Comparison of ENCODE assay signal across 9 mouse cellular contexts in genomic region chr3:149519575-149519929, GRCm38 (mm10).
DNase-seq lines count a peak whose midpoint lies in the region; ATAC-seq and TF ChIP-seq lines count a peak whose summit lies in the region.
"Had no signal": no experiment of that assay in that cellular context is flagged by ENCODE, and none has a peak within 500 bp of the region (broad histone marks: within the 10 kb centered on the region; RNA-seq: fewer than 3 reads in every experiment).

No protein-coding gene starts in this region.

- WGBS in heart, embryonic 10.5 days: 37% methylated on average over 15 of the region's 15 CpGs
- WGBS in forebrain, embryonic 16.5 days: 10% methylated on average over 15 of the region's 15 CpGs
- 31% methylated on average over 15 of the region's 15 CpGs for WGBS in liver, postnatal 0 days (ENCODE audit: insufficient replicate concordance)

- 0 out of 2 replicates have a peak overlapping the region, but pooled peaks have one; percentile 36 for H3K27ac ChIP-seq in heart, embryonic 10.5 days
- H3K27ac ChIP-seq in bone marrow macrophage, adult 2 months (ENCODE audit: insufficient read depth, low read depth, low read length): no peak overlapping the region
- H3K27ac ChIP-seq in forebrain, embryonic 16.5 days (ENCODE audit: low read length): no peak overlapping the region
- H3K27ac ChIP-seq in liver, postnatal 0 days (ENCODE audit: low read depth): no peak overlapping the region

- TF ChIP-seq EP300 in liver, postnatal 0 days (IDR thresholded peaks at IDR 0.05; ENCODE audit: low read depth): no peak

- TF ChIP-seq POLR2A in bone marrow macrophage, adult 2 months (IDR thresholded peaks at IDR 0.05; ENCODE audit: borderline replicate concordance, low read depth, low read length): no peak

- peak overlapping the region; percentile 95 for H3K4me2 ChIP-seq in forebrain, embryonic 16.5 days (ENCODE audit: low read length)
- peak overlapping the region; percentile 23 for H3K4me2 ChIP-seq in liver, postnatal 0 days (ENCODE audit: low read depth, low read length)

- no peak for TF ChIP-seq CTCF in bone marrow macrophage, adult 2 months (IDR thresholded peaks at IDR 0.05; ENCODE audit: low read depth, low read length)
- no peak for TF ChIP-seq CTCF in liver, postnatal 0 days (IDR thresholded peaks at IDR 0.05; ENCODE audit: low read depth)

- no peak for DNase-seq in heart, embryonic 10.5 days (ENCODE audit: low spot score)
- no peak for DNase-seq in heart, postnatal 4 days
- no peak for DNase-seq in liver, postnatal 0 days
- no peak for DNase-seq in T-cell, adult 2 months (ENCODE audit: low spot score)
- DNase-seq: adrenal gland, adult 2 months had no signal

- 0 out of 2 replicates have a peak, but pooled peaks have one; percentile 43 for ATAC-seq in forebrain, embryonic 16.5 days
- ATAC-seq in liver, postnatal 0 days: no peak
- ATAC-seq in erythroid progenitor cell, adult 5-6 weeks (replicated peaks; ENCODE audit: low FRiP score, poor library complexity, severe bottlenecking): no peak
- ATAC-seq in activated CD4-positive, CD25-positive, alpha-beta regulatory T cell, adult 4 months: no peak

- no peaks in the 10 kb centered on the region for H3K9me3 ChIP-seq in heart, embryonic 10.5 days
- no peaks in the 10 kb centered on the region for H3K9me3 ChIP-seq in forebrain, embryonic 16.5 days (ENCODE audit: control insufficient read depth, low read length)
- H3K9me3 ChIP-seq in liver, postnatal 0 days (ENCODE audit: low read length): no peaks in the 10 kb centered on the region

- H3K9ac ChIP-seq in forebrain, embryonic 16.5 days (replicated peaks; ENCODE audit: low read depth, low read length): peak overlapping the region; percentile 55
- no peak overlapping the region for H3K9ac ChIP-seq in liver, postnatal 0 days (replicated peaks)

- H3K4me1 ChIP-seq in heart, embryonic 10.5 days: peaks cover 7% of the 10 kb centered on the region; the same call in 1 of the 2 replicates
- no peaks in the 10 kb centered on the region for H3K4me1 ChIP-seq in bone marrow macrophage, adult 2 months (ENCODE audit: control insufficient read depth, insufficient read depth, low read length)
- H3K4me1 ChIP-seq in forebrain, embryonic 16.5 days (replicated peaks; ENCODE audit: control insufficient read depth, insufficient read depth, low read length): peaks cover 9% of the 10 kb centered on the region
- H3K4me1 ChIP-seq in liver, postnatal 0 days (ENCODE audit: insufficient read depth): no peaks in the 10 kb centered on the region

- no peaks in the 10 kb centered on the region for H3K36me3 ChIP-seq in heart, embryonic 10.5 days
- H3K36me3 ChIP-seq in forebrain, embryonic 16.5 days (ENCODE audit: control insufficient read depth, insufficient read depth): no peaks in the 10 kb centered on the region
- no peaks in the 10 kb centered on the region for H3K36me3 ChIP-seq in liver, postnatal 0 days (replicated peaks; ENCODE audit: insufficient read depth, low read length)

- H3K27me3 ChIP-seq in heart, embryonic 10.5 days (ENCODE audit: insufficient read depth, poor library complexity, severe bottlenecking): peaks cover 16% of the 10 kb centered on the region
- 0 out of 2 replicates have a peak, but pooled peaks cover 6% of the 10 kb centered on the region for H3K27me3 ChIP-seq in forebrain, embryonic 16.5 days (replicated peaks; ENCODE audit: control insufficient read depth, insufficient read depth, low read length)
- H3K27me3 ChIP-seq in liver, postnatal 0 days (ENCODE audit: insufficient read depth, low read length): peaks cover 20% of the 10 kb centered on the region

- H3K4me3 ChIP-seq in heart, embryonic 10.5 days: peak overlapping the region; percentile 57
- H3K4me3 ChIP-seq in bone marrow macrophage, adult 2 months (ENCODE audit: insufficient read depth, low read length): peak overlapping the region; percentile 35
- H3K4me3 ChIP-seq in forebrain, embryonic 16.5 days (replicated peaks; ENCODE audit: low read length): peak overlapping the region; percentile 54
- no peak overlapping the region for H3K4me3 ChIP-seq in liver, postnatal 0 days (ENCODE audit: low read depth, low read length)
